Mouse (Mus musculus) CD8-positive naive resting alpha-beta T cell, adult 2 months (primary cell): ENCODE measurements around the gene Cd59a.
A peak's percentile ranks its signal among the peaks of the same experiment; 100 is the strongest.
"Not testable (repeated sequence)": the region's sequence is repeated elsewhere in the genome, so short reads cannot be mapped to it uniquely, and the experiment has no call there.

Experiments used
- DNase-seq, 2 experiments: peaks; one replicate each; pipeline ENCODE4 v3.0.0; 2022; ENCODE audit warnings: low read depth in 2 of 2, low spot score in 2 of 2

Cd59a gene

GRCm38 (mm10) chr2:104104800-104105199 lies 9.2 kb downstream of the Cd59a start:
- no peak for DNase-seq

GRCm38 (mm10) chr2:104109021-104109420 lies 13.4 kb downstream of the Cd59a start:
- not testable (repeated sequence) for DNase-seq

GRCm38 (mm10) chr2:104109528-104109927 lies 13.9 kb downstream of the Cd59a start:
- DNase-seq = no peak

GRCm38 (mm10) chr2:104110031-104110430 lies 14.4 kb downstream of the Cd59a start:
- no peak for DNase-seq

GRCm38 (mm10) chr2:104111170-104111797 lies 15.7 kb downstream of the Cd59a start:
- DNase-seq = not testable (repeated sequence)

GRCm38 (mm10) chr2:104113563-104113962 lies 18.0 kb downstream of the Cd59a start:
- not testable (repeated sequence) for DNase-seq

- DNase-seq = no peak
Observed at GRCm38 (mm10) chr2:104114898-104115297, 19.3 kb downstream of the Cd59a start.

- DNase-seq = not testable (repeated sequence)
Observed at GRCm38 (mm10) chr2:104117173-104117572, 21.6 kb downstream of the Cd59a start.

GRCm38 (mm10) chr2:104119097-104119496 lies 23.5 kb downstream of the Cd59a start:
- no peak for DNase-seq

- no peak for DNase-seq
Observed at GRCm38 (mm10) chr2:104120312-104120711, 24.7 kb downstream of the Cd59a start.

- DNase-seq = no peak
Observed at GRCm38 (mm10) chr2:104121681-104122504, 26.3 kb downstream of the Cd59a start.

GRCm38 (mm10) chr2:104122505-104123378 lies 27.1 kb downstream of the Cd59a start, which contains the start of gene A930018P22Rik:
Gene A930018P22Rik (plus strand): TSS chr2:104122769.
- peak; percentile 71 to 79 for DNase-seq

GRCm38 (mm10) chr2:104123540-104123939 lies 27.9 kb downstream of the Cd59a start:
- DNase-seq = no peak

GRCm38 (mm10) chr2:104124071-104124470 lies 28.5 kb downstream of the Cd59a start:
- DNase-seq = no peak

GRCm38 (mm10) chr2:104128803-104129531 lies 33.4 kb downstream of the Cd59a start:
- DNase-seq = no peak

GRCm38 (mm10) chr2:104130165-104130564 lies 34.6 kb downstream of the Cd59a start:
- DNase-seq = no peak

GRCm38 (mm10) chr2:104130969-104131368 lies 35.4 kb downstream of the Cd59a start:
- peak in 1 of 2 experiments; percentile 41 for DNase-seq

GRCm38 (mm10) chr2:104132266-104132859 lies 36.8 kb downstream of the Cd59a start:
- DNase-seq = no peak

GRCm38 (mm10) chr2:104133042-104133810 lies 37.6 kb downstream of the Cd59a start:
- no peak for DNase-seq
